Mouse (Mus musculus) retina, postnatal 7 days (tissue): ENCODE data around the gene Btbd35f15.
"Not testable (repeated sequence)": the region's sequence is repeated elsewhere in the genome, so short reads cannot be mapped to it uniquely, and the experiment has no call there.

Source experiments
- DNase-seq: peaks from one replicate; pipeline ENCODE4 v3.0.0-alpha.2; 2012; ENCODE audit warnings: low read depth, low spot score

The Btbd35f15 gene

GRCm38 (mm10) chrX:33577214-33577613, at the start of gene Btbd35f15:
Gene Btbd35f15 (minus strand): TSS chrX:33577314.
- DNase-seq = not testable (repeated sequence)
